Mouse (Mus musculus) stomach, embryonic 16.5 days (tissue): Measurements from ENCODE around the gene Wnt9a. TPM values are rescaled to one million over a fixed set of nuclear protein-coding genes. Genes with fewer than 3 reads are reported as not detected.

Source experiments
- ATAC-seq: fragments of 200-750 bp; cut with Nextera tagmentation; 2 replicates; pipeline ENCODE4 v1.8.0; 2017; ENCODE audit warnings: moderate number of reproducible peaks, moderate TSS enrichment; ENCODE audit not compliant: insufficient read depth, low FRiP score
- H3K27ac ChIP-seq: fragments of 300-500 bp; sonication (generic); 2 replicates; pipeline ENCODE4 v1.5.1; 2014; ENCODE audit warnings: low read length
- H3K27me3 ChIP-seq: fragments of 300-500 bp; sonication (generic); 2 replicates; pipeline ENCODE4 v1.6.1; 2014; ENCODE audit warnings: low read length, control low read depth, mixed read lengths; ENCODE audit not compliant: control insufficient read depth, insufficient read depth
- H3K36me3 ChIP-seq: fragments of 300-500 bp; sonication (generic); 2 replicates; pipeline ENCODE4 v1.6.1; 2014; ENCODE audit warnings: low read length; ENCODE audit not compliant: control insufficient read depth, insufficient read depth
- H3K4me1 ChIP-seq: fragments of 300-500 bp; sonication (generic); 2 replicates; pipeline ENCODE4 v1.6.1; 2014; ENCODE audit warnings: low read length, control low read depth, mixed read lengths; ENCODE audit not compliant: control insufficient read depth, insufficient read depth
- H3K4me2 ChIP-seq: fragments of 300-500 bp; sonication (generic); 2 replicates; pipeline ENCODE4 v1.6.1; 2014; ENCODE audit warnings: low read depth, low read length, mixed read lengths
- H3K4me3 ChIP-seq: fragments of 300-500 bp; sonication (generic); replicated peaks from 2 replicates; pipeline ENCODE4 v1.5.1; 2014; ENCODE audit warnings: mild to moderate bottlenecking, low read length
- H3K9ac ChIP-seq: fragments of 300-500 bp; sonication (generic); 2 replicates; pipeline ENCODE4 v1.6.1; 2014; ENCODE audit warnings: low read length
- H3K9me3 ChIP-seq: fragments of 300-500 bp; sonication (generic); replicated peaks from 2 replicates; pipeline ENCODE4 v1.6.1; 2016; ENCODE audit warnings: low read length, control low read depth; ENCODE audit not compliant: control insufficient read depth
- WGBS: fragments of 180-500 bp; shearing (Covaris S2); extraction: QIAGEN DNeasy Blood & Tissue Kit; methylation state at CpG from one replicate; pipeline ENCODE4 v1.1.7; 2014; 5-methylcytosine and 5-hydroxymethylcytosine counted together
- polyA plus RNA-seq: library from polyadenylated mRNA; unstranded; fragments of >200 nt; fragmentation: Nextera tagmentation; extraction: Ambion mirVana; gene quantifications from 2 replicates; pipeline ENCODE4 v1.2.1, GENCODE M21; 2015

The Wnt9a gene
- polyA plus RNA-seq, 1 experiment from 2014 or later: 5.8 TPM

GRCm38 (mm10) chr11:59337955-59338735 is 31.4 kb downstream of the Wnt9a start:
- Histone ChIP-seq H3K4me3 (no peak overlapping the region), H3K9me3 (no peaks in the 10 kb centered on the region), H3K27ac (no peak overlapping the region), H3K4me2 (no peak overlapping the region), H3K36me3 (no peaks in the 10 kb centered on the region), H3K27me3 (no peaks in the 10 kb centered on the region), H3K4me1 (peaks cover 10% of the 10 kb centered on the region; the same call in 1 of the 2 replicates), H3K9ac (no peak overlapping the region)
- 62% methylated on average over 13 of the region's 13 CpGs for WGBS
- ATAC-seq: no peak

GRCm38 (mm10) chr11:59338736-59339120 is 32.0 kb downstream of the Wnt9a start:
- no peak for ATAC-seq
- no peaks in the 10 kb centered on the region for H3K36me3 ChIP-seq
- H3K9me3 ChIP-seq: no peaks in the 10 kb centered on the region
- no peak overlapping the region for H3K4me2 ChIP-seq
- no peak overlapping the region for H3K4me3 ChIP-seq
- no peaks in the 10 kb centered on the region for H3K27me3 ChIP-seq
- H3K27ac ChIP-seq: no peak overlapping the region
- H3K9ac ChIP-seq: no peak overlapping the region
- WGBS: 88% methylated on average over 2 of the region's 2 CpGs
- peaks cover 5% of the 10 kb centered on the region; the same call in 1 of the 2 replicates for H3K4me1 ChIP-seq

- Histone ChIP-seq H3K4me2 (no peak overlapping the region), H3K36me3 (no peaks in the 10 kb centered on the region), H3K9ac (no peak overlapping the region), H3K4me3 (no peak overlapping the region), H3K4me1 (peaks cover 10% of the 10 kb centered on the region), H3K27me3 (no peaks in the 10 kb centered on the region), H3K9me3 (no peaks in the 10 kb centered on the region), H3K27ac (no peak overlapping the region)
- no peak for ATAC-seq
- WGBS: 75% methylated on average over 5 of the region's 5 CpGs
Measured at GRCm38 (mm10) chr11:59342956-59343355, 36.2 kb downstream of the Wnt9a start.

- 51% methylated on average over 11 of the region's 11 CpGs for WGBS
- ATAC-seq: peak; percentile 84; the same call in 1 of the 2 replicates
- H3K36me3 ChIP-seq: no peaks in the 10 kb centered on the region
- H3K4me2 ChIP-seq: no peak overlapping the region
- peak overlapping the region; percentile 84 for H3K27ac ChIP-seq
- peaks cover 16% of the 10 kb centered on the region for H3K4me1 ChIP-seq
- H3K27me3 ChIP-seq: no peaks in the 10 kb centered on the region
- H3K9me3 ChIP-seq: no peaks in the 10 kb centered on the region
- no peak overlapping the region for H3K4me3 ChIP-seq
- H3K9ac ChIP-seq: no peak overlapping the region
Measured at GRCm38 (mm10) chr11:59346166-59346910, 39.6 kb downstream of the Wnt9a start.

- 73% methylated on average over 2 of the region's 2 CpGs for WGBS
- H3K4me2 ChIP-seq: no peak overlapping the region
- H3K4me3 ChIP-seq: no peak overlapping the region
- no peaks in the 10 kb centered on the region for H3K27me3 ChIP-seq
- no peak overlapping the region for H3K9ac ChIP-seq
- no peak overlapping the region for H3K27ac ChIP-seq
- no peak for ATAC-seq
- no peaks in the 10 kb centered on the region for H3K9me3 ChIP-seq
- H3K36me3 ChIP-seq: no peaks in the 10 kb centered on the region
- H3K4me1 ChIP-seq: peaks cover 16% of the 10 kb centered on the region
Measured at GRCm38 (mm10) chr11:59350326-59350725, 43.6 kb downstream of the Wnt9a start.

- H3K36me3 ChIP-seq: no peaks in the 10 kb centered on the region
- H3K4me2 ChIP-seq: no peak overlapping the region
- no peaks in the 10 kb centered on the region for H3K9me3 ChIP-seq
- H3K4me1 ChIP-seq: peaks cover 11% of the 10 kb centered on the region; the same call in 1 of the 2 replicates
- no peak overlapping the region; the same call in 1 of the 2 replicates for H3K9ac ChIP-seq
- H3K4me3 ChIP-seq: no peak overlapping the region
- WGBS: 87% methylated on average over 4 of the region's 4 CpGs
- ATAC-seq: no peak
- no peaks in the 10 kb centered on the region for H3K27me3 ChIP-seq
- H3K27ac ChIP-seq: no peak overlapping the region
Measured at GRCm38 (mm10) chr11:59354793-59355192, 48.1 kb downstream of the Wnt9a start.

GRCm38 (mm10) chr11:59356874-59357289 is 50.2 kb downstream of the Wnt9a start:
- no peak overlapping the region for H3K4me2 ChIP-seq
- H3K9ac ChIP-seq: no peak overlapping the region
- H3K27me3 ChIP-seq: no peaks in the 10 kb centered on the region
- H3K27ac ChIP-seq: no peak overlapping the region
- 49% methylated on average over 11 of the region's 11 CpGs for WGBS
- no peaks in the 10 kb centered on the region for H3K36me3 ChIP-seq
- no peak overlapping the region for H3K4me3 ChIP-seq
- H3K4me1 ChIP-seq: 0 out of 2 replicates have a peak, but pooled peaks cover 5% of the 10 kb centered on the region
- no peaks in the 10 kb centered on the region for H3K9me3 ChIP-seq
- peak; percentile 56; the same call in 1 of the 2 replicates for ATAC-seq

- Histone ChIP-seq H3K4me1 (peaks cover 24% of the 10 kb centered on the region), H3K4me3 (no peak overlapping the region), H3K27ac (no peak overlapping the region), H3K9ac (no peak overlapping the region), H3K4me2 (no peak overlapping the region), H3K9me3 (no peaks in the 10 kb centered on the region), H3K36me3 (no peaks in the 10 kb centered on the region), H3K27me3 (no peaks in the 10 kb centered on the region)
- WGBS: 71% methylated on average over 9 of the region's 9 CpGs
- no peak for ATAC-seq
Measured at GRCm38 (mm10) chr11:59361291-59361690, 54.6 kb downstream of the Wnt9a start.

- H3K4me2 ChIP-seq: no peak overlapping the region
- H3K4me3 ChIP-seq: no peak overlapping the region
- H3K9me3 ChIP-seq: no peaks in the 10 kb centered on the region
- peak overlapping the region; percentile 98 for H3K27ac ChIP-seq
- H3K36me3 ChIP-seq: no peaks in the 10 kb centered on the region
- 52% methylated on average over 9 of the region's 9 CpGs for WGBS
- peak overlapping the region; percentile 61 for H3K9ac ChIP-seq
- peak; percentile 67; the same call in 1 of the 2 replicates for ATAC-seq
- H3K27me3 ChIP-seq: no peaks in the 10 kb centered on the region
- peaks cover 19% of the 10 kb centered on the region for H3K4me1 ChIP-seq
Measured at GRCm38 (mm10) chr11:59364007-59364406, 57.3 kb downstream of the Wnt9a start.
